ENCODE assay signal across 22 mouse cellular contexts in genomic region chr15:11198246-11198795, GRCm38 (mm10).
DNase-seq lines count a peak whose midpoint lies in the region; ATAC-seq and TF ChIP-seq lines count a peak whose summit lies in the region.
"Had no signal": no experiment of that assay in that cellular context is flagged by ENCODE, and none has a peak within 500 bp of the region (broad histone marks: within the 10 kb centered on the region; RNA-seq: fewer than 3 reads in every experiment).

No protein-coding gene starts in this region.

- H3K9ac ChIP-seq in neural tube, embryonic 14.5 days (replicated peaks; ENCODE audit: low read depth, low read length) = no peak overlapping the region
- H3K9ac ChIP-seq: embryonic facial prominence, embryonic 12.5 days; embryonic facial prominence, embryonic 15.5 days; forebrain, postnatal 0 days; hindbrain, embryonic 13.5 days had no signal

- no peak overlapping the region for H3K4me3 ChIP-seq in left cerebral cortex, adult 2 months
- H3K4me3 ChIP-seq in neural tube, embryonic 14.5 days (ENCODE audit: low read depth, low read length) = no peak overlapping the region
- H3K4me3 ChIP-seq: embryonic facial prominence, embryonic 12.5 days; embryonic facial prominence, embryonic 15.5 days; gastrocnemius, adult 2 months; hindbrain, embryonic 13.5 days had no signal

- H3K27me3 ChIP-seq in neural tube, embryonic 14.5 days (ENCODE audit: control insufficient read depth, insufficient read depth, low read length) = no peaks in the 10 kb centered on the region
- H3K27me3 ChIP-seq: embryonic facial prominence, embryonic 12.5 days; embryonic facial prominence, embryonic 15.5 days; hindbrain, embryonic 13.5 days had no signal

- WGBS in neural tube, embryonic 14.5 days = 55% methylated on average over 7 of the region's 7 CpGs

- ATAC-seq in neural tube, embryonic 14.5 days (ENCODE audit: low read depth) = peak; percentile 28; the same call in 1 of the 2 replicates
- no peak for ATAC-seq in megakaryocyte, adult 5-6 weeks (ENCODE audit: poor library complexity, severe bottlenecking)
- ATAC-seq: forebrain, embryonic 14.5 days; forebrain, postnatal 0 days had no signal

- H3K36me3 ChIP-seq in neural tube, embryonic 14.5 days (ENCODE audit: control insufficient read depth, insufficient read depth, low read length) = no peaks in the 10 kb centered on the region
- H3K36me3 ChIP-seq: embryonic facial prominence, embryonic 12.5 days; embryonic facial prominence, embryonic 15.5 days; hindbrain, embryonic 13.5 days had no signal

- no peak for TF ChIP-seq CTCF in left cerebral cortex, adult 2 months (IDR thresholded peaks at IDR 0.05)
- no peak for TF ChIP-seq CTCF in brain, embryonic 14.5 days (IDR thresholded peaks at IDR 0.05; ENCODE audit: borderline replicate concordance, extremely low read depth, insufficient read depth, insufficient read length)

- H3K4me1 ChIP-seq in neural tube, embryonic 14.5 days (ENCODE audit: control insufficient read depth, insufficient read depth, low read length) = no peaks in the 10 kb centered on the region
- H3K4me1 ChIP-seq: embryonic facial prominence, embryonic 12.5 days; embryonic facial prominence, embryonic 15.5 days; hindbrain, embryonic 13.5 days had no signal

- DNase-seq in cerebellum, postnatal 10 days = peak; percentile 4 to 5
- DNase-seq in cerebellum, adult 8-10 months = no peak
- peak; percentile 14 for DNase-seq in left cerebral cortex, postnatal 4 days
- DNase-seq in left cerebral cortex, adult 2 months (ENCODE audit: extremely low spot score in 1 of 2, low spot score in 2 of 2) = no peak
- DNase-seq in neural tube, embryonic 10.5 days (ENCODE audit: extremely low spot score, low spot score) = no peak
- DNase-seq in brain, embryonic 14.5 days (ENCODE audit: low read depth) = peak; percentile 43
- DNase-seq: adrenal gland, adult 2 months; adrenal gland, postnatal 14 days; cerebellum, adult 11-12 months; cerebellum, adult 9-10 months; cerebellum, postnatal 25 days; forebrain, postnatal 0 days; gastrocnemius, adult 2 months; gastrocnemius, postnatal 14 days; heart, adult 11 months had no signal

- H3K4me2 ChIP-seq in neural tube, embryonic 14.5 days (ENCODE audit: low read depth, low read length) = no peak overlapping the region
- H3K4me2 ChIP-seq: embryonic facial prominence, embryonic 12.5 days; embryonic facial prominence, embryonic 15.5 days; heart, embryonic 11.5 days; hindbrain, embryonic 13.5 days had no signal

- intact Hi-C loops in left cerebral cortex, postnatal 4 days (cut with DNase I) = no loop called here
- intact Hi-C loops in left cerebral cortex, adult 2 months (cut with DNase I) = no loop called here

- no peak for TF ChIP-seq POLR2A in brain, embryonic 14.5 days (IDR thresholded peaks at IDR 0.05; ENCODE audit: borderline replicate concordance, extremely low read depth, insufficient read depth, insufficient read length, poor library complexity, severe bottlenecking)

- H3K27ac ChIP-seq in left cerebral cortex, adult 2 months = no peak overlapping the region
- no peak overlapping the region for H3K27ac ChIP-seq in neural tube, embryonic 14.5 days (ENCODE audit: low read depth, low read length)
- H3K27ac ChIP-seq: embryonic facial prominence, embryonic 12.5 days; hindbrain, embryonic 13.5 days had no signal

- no peaks in the 10 kb centered on the region for H3K9me3 ChIP-seq in neural tube, embryonic 14.5 days (ENCODE audit: control insufficient read depth, low read length)
- H3K9me3 ChIP-seq: embryonic facial prominence, embryonic 12.5 days; embryonic facial prominence, embryonic 15.5 days; hindbrain, embryonic 13.5 days had no signal

Comparison
In these comparisons a context has a peak if more than half of its experiments do, and no peak if none do; other contexts are left out.
1. DNase-seq: peak in cerebellum, postnatal 10 days (2 of 2), left cerebral cortex, postnatal 4 days (single experiment) and brain, embryonic 14.5 days (single experiment); none in cerebellum, adult 8-10 months (single experiment), left cerebral cortex, adult 2 months (0 of 2) and neural tube, embryonic 10.5 days (single experiment).